Mouse (Mus musculus): ENCODE measurements at regions not wholly inside any gene's neighbourhood (a gene's known extent, or its start where the extent isn't known, plus 50 kb on each side); places are given as distances from the start of the nearest gene placed in this dataset.

DNA sequence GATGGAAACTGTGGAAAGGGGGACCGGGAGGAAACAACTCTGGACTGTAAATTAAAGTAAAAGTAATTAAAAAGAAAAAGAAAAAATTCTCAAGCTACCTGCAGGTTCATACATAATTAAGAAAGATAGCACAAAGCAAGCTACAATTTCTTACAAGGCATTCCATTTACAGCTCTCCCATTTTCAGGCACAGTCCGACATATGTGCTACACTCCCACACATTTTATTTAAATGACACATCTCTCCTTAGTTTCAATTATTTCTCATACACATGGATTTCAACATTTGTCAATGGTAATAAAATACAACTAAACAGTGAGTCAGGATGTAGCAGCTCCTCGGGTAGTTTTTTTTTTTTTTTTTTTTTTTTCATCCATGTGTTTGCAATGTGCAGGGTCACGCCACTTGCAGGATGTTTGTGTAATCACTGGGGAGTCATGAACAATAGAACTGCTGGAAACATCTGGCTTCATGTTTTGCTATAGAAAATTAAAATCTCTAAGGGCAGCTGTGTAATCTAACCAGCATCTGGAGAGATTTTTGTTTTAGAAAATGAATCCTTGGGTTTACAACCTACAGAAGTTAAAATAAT lies 279.8 kb upstream of the Col3a1 start:
- no peaks in the 10 kb centered on the region for H3K79me2 ChIP-seq (ENCODE audit: control insufficient read depth, insufficient read depth)
- H3K36me3 ChIP-seq (ENCODE audit: control insufficient read depth, insufficient read depth) = no peaks in the 10 kb centered on the region
- no peaks in the 10 kb centered on the region for H3K79me3 ChIP-seq (ENCODE audit: low read depth)
- no peaks in the 10 kb centered on the region for H3K27me3 ChIP-seq (ENCODE audit: control insufficient read depth, insufficient read depth, insufficient read length)
- no peak overlapping the region for H3K4me3 ChIP-seq (ENCODE audit: insufficient read depth, poor library complexity, severe bottlenecking)
- H3ac ChIP-seq (ENCODE audit: control insufficient read depth, insufficient read length, low read depth) = no peak overlapping the region
- peak; percentile 82 for TF ChIP-seq CEBPB (IDR thresholded peaks at IDR 0.05; ENCODE audit: low read depth)
- TF ChIP-seq MAX (IDR thresholded peaks at IDR 0.05) = peak; percentile 77
- no peak for TF ChIP-seq USF1 (IDR thresholded peaks at IDR 0.05; ENCODE audit: low read depth)
- TF ChIP-seq CTCF (IDR thresholded peaks at IDR 0.05; ENCODE audit: control insufficient read depth, insufficient read depth, insufficient read length) = no peak
- peak; percentile 40 for TF ChIP-seq FOSL1 (IDR thresholded peaks at IDR 0.05; ENCODE audit: insufficient read depth, low read length, poor library complexity, severe bottlenecking)
- TF ChIP-seq MYOG (IDR thresholded peaks at IDR 0.05; ENCODE audit: control insufficient read depth, extremely low read depth, insufficient read length) = no peak
- TF ChIP-seq MYOD1 (IDR thresholded peaks at IDR 0.05; ENCODE audit: control insufficient read depth, insufficient read length, low read depth) = peak; percentile 8

DNA sequence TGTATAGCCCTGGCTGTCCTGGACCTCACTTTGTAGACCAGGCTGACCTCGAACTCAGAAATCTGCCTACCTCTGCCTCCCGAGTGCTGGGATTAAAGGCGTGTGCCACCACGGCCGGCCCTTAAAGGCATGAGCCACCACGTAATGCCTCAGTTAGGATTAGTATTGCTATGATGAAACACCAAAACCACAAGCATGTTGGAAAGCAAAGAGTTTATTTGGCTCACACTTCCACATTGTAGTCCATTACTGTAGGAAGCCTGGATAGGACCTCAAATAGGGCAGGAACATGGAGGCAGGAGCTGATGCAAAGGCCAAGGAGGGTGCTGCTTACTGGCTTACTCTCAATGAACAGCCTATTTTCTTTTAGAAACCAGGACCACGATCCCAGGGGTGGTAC lies 278.0 kb upstream of the Col3a1 start:
- Histone ChIP-seq H3K79me2 (ENCODE audit: control insufficient read depth, insufficient read depth) (no peaks in the 10 kb centered on the region), H3K79me3 (ENCODE audit: low read depth) (no peaks in the 10 kb centered on the region), H3K36me3 (ENCODE audit: control insufficient read depth, insufficient read depth) (no peaks in the 10 kb centered on the region), H3K27me3 (ENCODE audit: control insufficient read depth, insufficient read depth, insufficient read length) (no peaks in the 10 kb centered on the region), H3ac (ENCODE audit: control insufficient read depth, insufficient read length, low read depth) (no peak overlapping the region), H3K4me3 (ENCODE audit: insufficient read depth, poor library complexity, severe bottlenecking) (no peak overlapping the region)
- no peak for TF ChIP-seq MYOG (IDR thresholded peaks at IDR 0.05; ENCODE audit: control insufficient read depth, extremely low read depth, insufficient read length)
- TF ChIP-seq MAX (IDR thresholded peaks at IDR 0.05) = peak; percentile 18
- no peak for TF ChIP-seq USF1 (IDR thresholded peaks at IDR 0.05; ENCODE audit: low read depth)
- peak; percentile 69 for TF ChIP-seq CEBPB (IDR thresholded peaks at IDR 0.05; ENCODE audit: low read depth)

DNA sequence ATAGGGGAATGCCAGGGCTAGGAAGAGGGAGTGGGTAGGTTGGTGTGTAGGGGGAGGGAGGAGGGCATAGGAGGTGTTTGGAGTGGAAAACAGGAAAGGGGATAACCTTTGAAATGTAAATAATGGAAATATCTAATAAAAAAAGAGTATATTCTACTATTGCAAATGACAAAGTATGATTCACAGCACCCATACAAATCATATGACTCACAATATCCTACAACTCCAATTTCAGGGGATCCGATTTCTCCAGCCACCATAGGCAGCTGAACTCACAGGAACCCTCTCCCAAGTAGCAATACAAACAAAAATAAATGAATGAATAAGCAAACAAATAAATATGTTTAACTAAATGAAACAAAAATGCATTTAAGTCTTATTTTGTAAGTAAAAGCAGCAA lies 270.0 kb upstream of the Col3a1 start:
- TF ChIP-seq CEBPB (IDR thresholded peaks at IDR 0.05; ENCODE audit: low read depth) (peak; percentile 10), MYOD1 (IDR thresholded peaks at IDR 0.05; ENCODE audit: control insufficient read depth, insufficient read length, low read depth) (peak; percentile 54), FOSL1 (IDR thresholded peaks at IDR 0.05; ENCODE audit: insufficient read depth, low read length, poor library complexity, severe bottlenecking) (peak; percentile 65), CTCF (IDR thresholded peaks at IDR 0.05; ENCODE audit: control insufficient read depth, insufficient read depth, insufficient read length) (no peak), MYOG (IDR thresholded peaks at IDR 0.05; ENCODE audit: control insufficient read depth, extremely low read depth, insufficient read length) (no peak), MAX (IDR thresholded peaks at IDR 0.05) (no peak), USF1 (IDR thresholded peaks at IDR 0.05; ENCODE audit: low read depth) (no peak)
- H3K27me3 ChIP-seq (ENCODE audit: control insufficient read depth, insufficient read depth, insufficient read length) = no peaks in the 10 kb centered on the region
- H3K79me3 ChIP-seq (ENCODE audit: low read depth) = no peaks in the 10 kb centered on the region
- H3K36me3 ChIP-seq (ENCODE audit: control insufficient read depth, insufficient read depth) = no peaks in the 10 kb centered on the region
- H3ac ChIP-seq (ENCODE audit: control insufficient read depth, insufficient read length, low read depth) = no peak overlapping the region
- no peaks in the 10 kb centered on the region for H3K79me2 ChIP-seq (ENCODE audit: control insufficient read depth, insufficient read depth)
- H3K4me3 ChIP-seq (ENCODE audit: insufficient read depth, poor library complexity, severe bottlenecking) = no peak overlapping the region

DNA sequence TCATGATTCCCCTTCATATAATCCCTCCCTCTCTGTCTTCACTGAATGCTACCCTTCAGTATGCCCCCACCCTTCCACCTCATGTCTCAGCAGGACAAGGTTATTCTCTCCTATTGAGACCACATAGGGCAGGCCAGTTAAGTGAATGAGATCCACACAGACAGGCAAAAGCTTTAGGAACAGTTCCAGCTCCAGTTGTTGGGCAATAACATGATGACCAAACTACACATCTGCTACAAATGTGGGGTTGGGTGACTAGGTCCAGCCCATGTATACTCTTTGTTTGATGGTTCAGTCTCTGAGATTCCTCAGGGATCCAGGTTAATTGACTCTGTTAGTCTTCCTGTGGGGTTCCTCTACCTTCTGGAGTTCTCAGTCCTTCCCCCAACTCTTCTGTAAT lies 269.5 kb upstream of the Col3a1 start:
- Histone ChIP-seq H3ac (ENCODE audit: control insufficient read depth, insufficient read length, low read depth) (no peak overlapping the region), H3K79me2 (ENCODE audit: control insufficient read depth, insufficient read depth) (no peaks in the 10 kb centered on the region), H3K79me3 (ENCODE audit: low read depth) (no peaks in the 10 kb centered on the region), H3K36me3 (ENCODE audit: control insufficient read depth, insufficient read depth) (no peaks in the 10 kb centered on the region), H3K4me3 (ENCODE audit: insufficient read depth, poor library complexity, severe bottlenecking) (no peak overlapping the region), H3K27me3 (ENCODE audit: control insufficient read depth, insufficient read depth, insufficient read length) (no peaks in the 10 kb centered on the region)
- TF ChIP-seq USF1 (IDR thresholded peaks at IDR 0.05; ENCODE audit: low read depth) = no peak
- peak; percentile 83 for TF ChIP-seq MAX (IDR thresholded peaks at IDR 0.05)
- TF ChIP-seq MYOD1 (IDR thresholded peaks at IDR 0.05; ENCODE audit: control insufficient read depth, insufficient read length, low read depth) = peak; percentile 44
- peak; percentile 98 for TF ChIP-seq CEBPB (IDR thresholded peaks at IDR 0.05; ENCODE audit: low read depth)

DNA sequence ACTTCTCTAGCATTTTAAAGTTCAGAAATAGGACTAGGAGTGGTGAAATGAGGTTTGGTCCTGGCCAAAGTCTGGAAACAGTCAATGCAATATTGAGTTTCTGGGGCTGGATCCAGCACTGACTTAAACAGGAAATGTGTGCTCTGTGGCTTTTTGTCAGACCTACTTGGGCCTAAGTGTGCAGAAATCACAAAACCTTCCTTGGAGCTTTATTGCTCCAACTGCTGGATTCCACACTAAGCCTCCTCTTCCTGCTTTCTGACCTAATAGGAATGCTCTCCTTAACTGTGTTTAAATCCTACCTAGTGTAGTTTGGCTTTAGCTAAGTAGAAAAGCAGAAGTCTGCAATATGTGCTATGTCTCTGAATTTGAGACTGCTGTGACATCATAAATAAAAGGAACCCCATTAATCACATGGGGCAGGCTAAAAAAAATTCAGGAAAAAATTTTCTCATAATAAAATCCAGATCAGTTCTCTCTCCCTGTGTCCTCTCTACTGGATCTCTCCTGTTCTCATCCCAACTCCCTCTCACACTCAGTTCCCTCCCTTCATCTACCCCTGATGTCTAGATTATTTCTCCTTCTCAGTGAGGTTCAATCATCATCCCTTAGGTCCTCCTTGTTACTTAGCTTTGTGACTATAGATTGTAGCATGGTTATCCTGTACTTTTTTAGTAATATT lies 268.0 kb upstream of the Col3a1 start:
- H3ac ChIP-seq (ENCODE audit: control insufficient read depth, insufficient read length, low read depth) = no peak overlapping the region
- no peaks in the 10 kb centered on the region for H3K27me3 ChIP-seq (ENCODE audit: control insufficient read depth, insufficient read depth, insufficient read length)
- H3K4me3 ChIP-seq (ENCODE audit: insufficient read depth, poor library complexity, severe bottlenecking) = no peak overlapping the region
- TF ChIP-seq FOSL1 (IDR thresholded peaks at IDR 0.05; ENCODE audit: insufficient read depth, low read length, poor library complexity, severe bottlenecking) (no peak), MYOD1 (IDR thresholded peaks at IDR 0.05; ENCODE audit: control insufficient read depth, insufficient read length, low read depth) (peak; percentile 44), MAX (IDR thresholded peaks at IDR 0.05) (peak; percentile 34)
- no peaks in the 10 kb centered on the region for H3K36me3 ChIP-seq (ENCODE audit: control insufficient read depth, insufficient read depth)
- H3K79me3 ChIP-seq (ENCODE audit: low read depth) = no peaks in the 10 kb centered on the region
- no peaks in the 10 kb centered on the region for H3K79me2 ChIP-seq (ENCODE audit: control insufficient read depth, insufficient read depth)

DNA sequence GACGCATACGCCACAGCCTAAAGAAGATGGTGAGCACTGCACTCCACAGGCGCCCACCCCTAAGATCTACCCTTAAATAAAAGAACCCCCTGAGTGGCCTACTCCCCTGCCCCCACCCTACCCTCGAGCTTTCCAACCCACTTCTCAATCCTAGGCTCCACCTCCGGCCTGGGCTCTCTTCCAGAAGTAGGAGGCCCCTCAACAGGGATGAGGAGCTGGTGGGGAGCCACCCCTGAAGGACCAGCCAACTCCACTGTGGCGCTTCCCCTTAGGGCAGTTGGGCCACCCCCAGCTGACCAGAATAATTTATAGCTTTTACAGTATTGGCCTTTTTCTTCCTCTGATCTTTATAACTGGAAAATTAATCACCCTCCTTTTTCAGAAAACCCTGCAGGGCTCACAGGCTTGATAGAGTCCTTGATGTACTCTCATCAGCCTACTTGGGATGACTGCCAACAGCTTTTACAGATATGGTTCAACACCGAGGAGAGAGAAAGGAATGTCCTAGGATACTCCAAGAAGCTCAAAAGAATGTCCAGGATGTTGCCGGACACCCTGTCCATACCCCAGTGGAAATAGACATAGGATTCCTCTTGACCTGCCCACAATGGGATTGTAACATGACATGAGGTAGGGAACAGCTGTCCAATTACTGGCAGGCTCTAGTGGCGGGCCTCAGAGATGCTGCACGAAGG lies 220.3 kb upstream of the Col3a1 start:
- H3K36me3 ChIP-seq (ENCODE audit: control insufficient read depth, insufficient read depth) = no peaks in the 10 kb centered on the region
- no peaks in the 10 kb centered on the region for H3K79me2 ChIP-seq (ENCODE audit: control insufficient read depth, insufficient read depth)
- no peaks in the 10 kb centered on the region for H3K27me3 ChIP-seq (ENCODE audit: control insufficient read depth, insufficient read depth, insufficient read length)
- H3K79me3 ChIP-seq (ENCODE audit: low read depth) = no peaks in the 10 kb centered on the region
- H3ac ChIP-seq (ENCODE audit: control insufficient read depth, insufficient read length, low read depth) = no peak overlapping the region
- H3K4me3 ChIP-seq (ENCODE audit: insufficient read depth, poor library complexity, severe bottlenecking) = no peak overlapping the region
- no peak for TF ChIP-seq FOSL1 (IDR thresholded peaks at IDR 0.05; ENCODE audit: insufficient read depth, low read length, poor library complexity, severe bottlenecking)
- no peak for TF ChIP-seq MYOD1 (IDR thresholded peaks at IDR 0.05; ENCODE audit: control insufficient read depth, insufficient read length, low read depth)
- TF ChIP-seq USF1 (IDR thresholded peaks at IDR 0.05; ENCODE audit: low read depth) = no peak
- no peak for TF ChIP-seq CTCF (IDR thresholded peaks at IDR 0.05; ENCODE audit: control insufficient read depth, insufficient read depth, insufficient read length)
- TF ChIP-seq MYOG (IDR thresholded peaks at IDR 0.05; ENCODE audit: control insufficient read depth, extremely low read depth, insufficient read length) = no peak
- no peak for TF ChIP-seq MAX (IDR thresholded peaks at IDR 0.05)
- no peak for TF ChIP-seq CEBPB (IDR thresholded peaks at IDR 0.05; ENCODE audit: low read depth)

Measured in C2C12 (cell line).